Mouse (Mus musculus): ENCODE results near the gene Fbxo39.

GRCm38 (mm10) chr11:72314151-72314895, at the start of gene Fbxo39:
- TF ChIP-seq CTCF (IDR thresholded peaks at IDR 0.05; ENCODE audit: extremely low read depth, insufficient read depth, low read length) = no peak
- TF ChIP-seq POLR2A (IDR thresholded peaks at IDR 0.05; ENCODE audit: extremely low read depth, insufficient read depth, low read length) = no peak

Measured in cortical plate, adult 2 months (tissue).